Mouse (Mus musculus): ENCODE measurements around the gene Erbb3. TPM values are rescaled to one million over a fixed set of nuclear protein-coding genes. Genes with fewer than 3 reads are reported as not detected.

Erbb3 gene
- polyA plus RNA-seq, 1 experiment from 2014 or later = 7.6 TPM

GRCm38 (mm10) chr10:128598476-128598875 is 9.0 kb upstream of the Erbb3 start:
- Histone ChIP-seq H3K4me2 (ENCODE audit: low read depth, severe bottlenecking) (no peak overlapping the region), H3K27me3 (ENCODE audit: control insufficient read depth, insufficient read depth, low read length) (no peaks in the 10 kb centered on the region), H3K4me3 (ENCODE audit: low read depth, low read length) (no peak overlapping the region), H3K4me1 (ENCODE audit: control insufficient read depth, insufficient read depth, low read length) (no peaks in the 10 kb centered on the region), H3K9ac (ENCODE audit: low read length) (no peak overlapping the region), H3K27ac (replicated peaks; ENCODE audit: low read depth, low read length) (no peak overlapping the region), H3K9me3 (ENCODE audit: control insufficient read depth, low read length) (no peaks in the 10 kb centered on the region), H3K36me3 (ENCODE audit: control insufficient read depth, insufficient read depth, low read length) (no peaks in the 10 kb centered on the region)
- DNase-seq (ENCODE audit: low spot score) = no peak
- WGBS = 32% methylated on average over 2 of the region's 2 CpGs
- no peak for ATAC-seq (ENCODE audit: insufficient number of reproducible peaks, low FRiP score, low TSS enrichment, low read depth)

- DNase-seq (ENCODE audit: low spot score) (no peak), ATAC-seq (ENCODE audit: insufficient number of reproducible peaks, low FRiP score, low TSS enrichment, low read depth) (no peak)
- no peak overlapping the region for H3K4me3 ChIP-seq (ENCODE audit: low read depth, low read length)
- H3K9me3 ChIP-seq (ENCODE audit: control insufficient read depth, low read length) = no peaks in the 10 kb centered on the region
- no peak overlapping the region for H3K9ac ChIP-seq (ENCODE audit: low read length)
- H3K4me2 ChIP-seq (ENCODE audit: low read depth, severe bottlenecking) = no peak overlapping the region
- H3K27ac ChIP-seq (replicated peaks; ENCODE audit: low read depth, low read length) = no peak overlapping the region
- WGBS = 76% methylated on average over 5 of the region's 5 CpGs
- peaks cover 4% of the 10 kb centered on the region; the same call in 1 of the 2 replicates for H3K4me1 ChIP-seq (ENCODE audit: control insufficient read depth, insufficient read depth, low read length)
- H3K36me3 ChIP-seq (ENCODE audit: control insufficient read depth, insufficient read depth, low read length) = no peaks in the 10 kb centered on the region
- peaks cover 21% of the 10 kb centered on the region for H3K27me3 ChIP-seq (ENCODE audit: control insufficient read depth, insufficient read depth, low read length)
Measured at GRCm38 (mm10) chr10:128592797-128593196, 3.3 kb upstream of the Erbb3 start.

GRCm38 (mm10) chr10:128591436-128591835 is 2.0 kb upstream of the Erbb3 start:
- ATAC-seq (ENCODE audit: insufficient number of reproducible peaks, low FRiP score, low TSS enrichment, low read depth) = no peak
- 89% methylated on average over 6 of the region's 6 CpGs for WGBS

GRCm38 (mm10) chr10:128590193-128590690 is 790 bp upstream of the Erbb3 start:
- 0 out of 2 replicates have a peak overlapping the region, but pooled peaks have one; percentile 23 for H3K9ac ChIP-seq (ENCODE audit: low read length)
- H3K9me3 ChIP-seq (ENCODE audit: control insufficient read depth, low read length) = no peaks in the 10 kb centered on the region
- H3K36me3 ChIP-seq (ENCODE audit: control insufficient read depth, insufficient read depth, low read length) = no peaks in the 10 kb centered on the region
- under 1% methylated on average over 28 of the region's 43 CpGs for WGBS
- H3K4me2 ChIP-seq (ENCODE audit: low read depth, severe bottlenecking) = peak overlapping the region; percentile 92
- DNase-seq (ENCODE audit: low spot score) (peak; percentile 88), ATAC-seq (ENCODE audit: insufficient number of reproducible peaks, low FRiP score, low TSS enrichment, low read depth) (peak; percentile 10; the same call in 1 of the 2 replicates)
- H3K4me1 ChIP-seq (ENCODE audit: control insufficient read depth, insufficient read depth, low read length) = peaks cover 8% of the 10 kb centered on the region; the same call in 1 of the 2 replicates
- no peak overlapping the region for H3K27ac ChIP-seq (replicated peaks; ENCODE audit: low read depth, low read length)
- H3K27me3 ChIP-seq (ENCODE audit: control insufficient read depth, insufficient read depth, low read length) = peaks cover 34% of the 10 kb centered on the region
- peak overlapping the region; percentile 53 for H3K4me3 ChIP-seq (ENCODE audit: low read depth, low read length)

More at GRCm38 (mm10) chr10:128591436-128591835, 2.0 kb upstream of the Erbb3 start:
- no peak overlapping the region for H3K4me2 ChIP-seq (ENCODE audit: low read depth, severe bottlenecking)
- no peak overlapping the region for H3K27ac ChIP-seq (replicated peaks; ENCODE audit: low read depth, low read length)
- no peak overlapping the region for H3K9ac ChIP-seq (ENCODE audit: low read length)
- no peaks in the 10 kb centered on the region for H3K9me3 ChIP-seq (ENCODE audit: control insufficient read depth, low read length)
- DNase-seq (ENCODE audit: low spot score) = no peak
- H3K4me1 ChIP-seq (ENCODE audit: control insufficient read depth, insufficient read depth, low read length) = peaks cover 8% of the 10 kb centered on the region; the same call in 1 of the 2 replicates
- H3K4me3 ChIP-seq (ENCODE audit: low read depth, low read length) = no peak overlapping the region
- peaks cover 32% of the 10 kb centered on the region for H3K27me3 ChIP-seq (ENCODE audit: control insufficient read depth, insufficient read depth, low read length)
- H3K36me3 ChIP-seq (ENCODE audit: control insufficient read depth, insufficient read depth, low read length) = no peaks in the 10 kb centered on the region

GRCm38 (mm10) chr10:128588775-128589463 is 533 bp downstream of the Erbb3 start:
- 1% methylated on average over 23 of the region's 23 CpGs for WGBS
- Histone ChIP-seq H3K4me2 (ENCODE audit: low read depth, severe bottlenecking) (peak overlapping the region; percentile 92), H3K36me3 (ENCODE audit: control insufficient read depth, insufficient read depth, low read length) (no peaks in the 10 kb centered on the region), H3K4me1 (ENCODE audit: control insufficient read depth, insufficient read depth, low read length) (peaks cover 8% of the 10 kb centered on the region; the same call in 1 of the 2 replicates), H3K9me3 (ENCODE audit: control insufficient read depth, low read length) (no peaks in the 10 kb centered on the region), H3K9ac (ENCODE audit: low read length) (peak overlapping the region; percentile 46; the same call in 1 of the 2 replicates), H3K27me3 (ENCODE audit: control insufficient read depth, insufficient read depth, low read length) (peaks cover 38% of the 10 kb centered on the region), H3K27ac (replicated peaks; ENCODE audit: low read depth, low read length) (no peak overlapping the region), H3K4me3 (ENCODE audit: low read depth, low read length) (peak overlapping the region; percentile 53)
- 0 out of 2 replicates have a peak, but pooled peaks have one; percentile 14 for ATAC-seq (ENCODE audit: insufficient number of reproducible peaks, low FRiP score, low TSS enrichment, low read depth)
- peak; percentile 35 for DNase-seq (ENCODE audit: low spot score)

GRCm38 (mm10) chr10:128588136-128588535 is 1.3 kb downstream of the Erbb3 start:
- peak overlapping the region; percentile 92 for H3K4me2 ChIP-seq (ENCODE audit: low read depth, severe bottlenecking)
- no peak overlapping the region for H3K9ac ChIP-seq (ENCODE audit: low read length)
- H3K9me3 ChIP-seq (ENCODE audit: control insufficient read depth, low read length) = no peaks in the 10 kb centered on the region
- ATAC-seq (ENCODE audit: insufficient number of reproducible peaks, low FRiP score, low TSS enrichment, low read depth) (no peak), DNase-seq (ENCODE audit: low spot score) (no peak)
- H3K27ac ChIP-seq (replicated peaks; ENCODE audit: low read depth, low read length) = no peak overlapping the region
- 0 out of 2 replicates have a peak overlapping the region, but pooled peaks have one; percentile 0 for H3K4me3 ChIP-seq (ENCODE audit: low read depth, low read length)
- H3K27me3 ChIP-seq (ENCODE audit: control insufficient read depth, insufficient read depth, low read length) = peaks cover 40% of the 10 kb centered on the region
- no peaks in the 10 kb centered on the region for H3K36me3 ChIP-seq (ENCODE audit: control insufficient read depth, insufficient read depth, low read length)
- H3K4me1 ChIP-seq (ENCODE audit: control insufficient read depth, insufficient read depth, low read length) = peaks cover 11% of the 10 kb centered on the region; the same call in 1 of the 2 replicates
- 50% methylated on average over 1 of the region's 1 CpGs for WGBS

GRCm38 (mm10) chr10:128587697-128588096 is 1.8 kb downstream of the Erbb3 start:
- H3K4me1 ChIP-seq (ENCODE audit: control insufficient read depth, insufficient read depth, low read length) = peaks cover 11% of the 10 kb centered on the region; the same call in 1 of the 2 replicates
- no peak for DNase-seq (ENCODE audit: low spot score)
- H3K36me3 ChIP-seq (ENCODE audit: control insufficient read depth, insufficient read depth, low read length) = no peaks in the 10 kb centered on the region
- 0 out of 2 replicates have a peak overlapping the region, but pooled peaks have one; percentile 0 for H3K4me3 ChIP-seq (ENCODE audit: low read depth, low read length)
- H3K27ac ChIP-seq (replicated peaks; ENCODE audit: low read depth, low read length) = no peak overlapping the region
- 64% methylated on average over 8 of the region's 8 CpGs for WGBS
- H3K27me3 ChIP-seq (ENCODE audit: control insufficient read depth, insufficient read depth, low read length) = peaks cover 41% of the 10 kb centered on the region
- H3K9ac ChIP-seq (ENCODE audit: low read length) = no peak overlapping the region; the same call in 1 of the 2 replicates
- H3K4me2 ChIP-seq (ENCODE audit: low read depth, severe bottlenecking) = peak overlapping the region; percentile 92; the same call in 1 of the 2 replicates
- H3K9me3 ChIP-seq (ENCODE audit: control insufficient read depth, low read length) = no peaks in the 10 kb centered on the region
- ATAC-seq (ENCODE audit: insufficient number of reproducible peaks, low FRiP score, low TSS enrichment, low read depth) = no peak

GRCm38 (mm10) chr10:128587120-128587519 is 2.3 kb downstream of the Erbb3 start:
- H3K4me1 ChIP-seq (ENCODE audit: control insufficient read depth, insufficient read depth, low read length) = peaks cover 11% of the 10 kb centered on the region; the same call in 1 of the 2 replicates
- H3K9me3 ChIP-seq (ENCODE audit: control insufficient read depth, low read length) = no peaks in the 10 kb centered on the region
- H3K36me3 ChIP-seq (ENCODE audit: control insufficient read depth, insufficient read depth, low read length) = no peaks in the 10 kb centered on the region
- no peak overlapping the region for H3K4me3 ChIP-seq (ENCODE audit: low read depth, low read length)
- no peak for ATAC-seq (ENCODE audit: insufficient number of reproducible peaks, low FRiP score, low TSS enrichment, low read depth)
- WGBS = 43% methylated on average over 4 of the region's 4 CpGs
- peak overlapping the region; percentile 12; the same call in 1 of the 2 replicates for H3K4me2 ChIP-seq (ENCODE audit: low read depth, severe bottlenecking)
- DNase-seq (ENCODE audit: low spot score) = no peak
- peaks cover 41% of the 10 kb centered on the region for H3K27me3 ChIP-seq (ENCODE audit: control insufficient read depth, insufficient read depth, low read length)
- H3K27ac ChIP-seq (replicated peaks; ENCODE audit: low read depth, low read length) = peak overlapping the region; percentile 42
- no peak overlapping the region; the same call in 1 of the 2 replicates for H3K9ac ChIP-seq (ENCODE audit: low read length)
